Mouse (Mus musculus) G1E (cell line): Measurements from ENCODE around the gene Dnajc16. TPM values are rescaled to one million over a fixed set of nuclear protein-coding genes. Genes with fewer than 3 reads are reported as not detected.
A peak's percentile ranks its signal among the peaks of the same experiment; 100 is the strongest.

Source experiments
- ATAC-seq: 2 replicates; pipeline ENCODE4 v1.8.0; 2016; ENCODE audit warnings: mild to moderate bottlenecking; ENCODE audit not compliant: insufficient number of reproducible peaks, poor library complexity, low FRiP score, severe bottlenecking; ENCODE audit errors: extremely low read depth
- DNase-seq: peaks from one replicate; pipeline ENCODE4 v3.0.0; 2012; ENCODE audit warnings: low spot score
- H3K27me3 ChIP-seq: 2 replicates; pipeline ENCODE4 v1.6.1; 2012; ENCODE audit warnings: mild to moderate bottlenecking, low read length, inconsistent platforms; ENCODE audit not compliant: insufficient read depth
- H3K36me3 ChIP-seq: replicated peaks from 2 replicates; pipeline ENCODE3; 2012; ENCODE audit warnings: mild to moderate bottlenecking, inconsistent platforms
- H3K4me1 ChIP-seq: 2 replicates; pipeline ENCODE4 v1.6.1; 2012; ENCODE audit warnings: low read depth, low read length, inconsistent platforms, mixed read lengths; ENCODE audit not compliant: insufficient read depth
- H3K4me3 ChIP-seq: 2 replicates; pipeline ENCODE4 v1.5.1; 2012; ENCODE audit warnings: low read depth, mild to moderate bottlenecking, inconsistent platforms, low read length, moderate library complexity, mixed read lengths
- H3K9me3 ChIP-seq: replicated peaks from 2 replicates; pipeline ENCODE4 v1.6.1; 2012; ENCODE audit warnings: inconsistent platforms
- CTCF ChIP-seq: IDR thresholded peaks from 2 replicates; pipeline ENCODE4 v1.5.1; 2012; ENCODE audit warnings: low read depth, low read length, inconsistent platforms, mixed read lengths
- GATA1 ChIP-seq: IDR thresholded peaks from 2 replicates; pipeline ENCODE4 v1.6.1; 2012; ENCODE audit warnings: borderline replicate concordance, low read length, inconsistent platforms, mixed read lengths
- GATA2 ChIP-seq: IDR thresholded peaks from 2 replicates; pipeline ENCODE4 v1.6.1; 2012; ENCODE audit warnings: low read depth, low read length, inconsistent platforms, borderline replicate concordance
- POLR2AphosphoS5 ChIP-seq: IDR thresholded peaks from 2 replicates; pipeline ENCODE4 v1.6.1; 2012; ENCODE audit warnings: low read depth, low read length, inconsistent platforms; ENCODE audit not compliant: insufficient replicate concordance
- TAL1 ChIP-seq: conservative IDR thresholded peaks from 2 replicates; pipeline ENCODE4 v1.6.1; 2012; ENCODE audit warnings: low read depth, low read length, inconsistent platforms, mixed read lengths
- polyA plus RNA-seq: library from polyadenylated mRNA; stranded (reverse); fragments of >175 nt; gene quantifications from 2 replicates; pipeline ENCODE4 v1.2.3, GENCODE M21; 2012
- total RNA-seq, 2 experiments: library from RNA; stranded (forward) in 1 of 2; stranded (reverse) in 1 of 2; fragments of 200-1000 nt in 1 of 2; fragments of >200 nt in 1 of 2; fragmentation: Nextera tagmentation in 1 of 2; gene quantifications; 2 replicates each; pipeline ENCODE4 v1.2.3; 2014 to 2017

The Dnajc16 gene
- total and polyA plus RNA-seq, 3 experiments = 2.9 to 10.6 (median 9.9) TPM

DNA sequence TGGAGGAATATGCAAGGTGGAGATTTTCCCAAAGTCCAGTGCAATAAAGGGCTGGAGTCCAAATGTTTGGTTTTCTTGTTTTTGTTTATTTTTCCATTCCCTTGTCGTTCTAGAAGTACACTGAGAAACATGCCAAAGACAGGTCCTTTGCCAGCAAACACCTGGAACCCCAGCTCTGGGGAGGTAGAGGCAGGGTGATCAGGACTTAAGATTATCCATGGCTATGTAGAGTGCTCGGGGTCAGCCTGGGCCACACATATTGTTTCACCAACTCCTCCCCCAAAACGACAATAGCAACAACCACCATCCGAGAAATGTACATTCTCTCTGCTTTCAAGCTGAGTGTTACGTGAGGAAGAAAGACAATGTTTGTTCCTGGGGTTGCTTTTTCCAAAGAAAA, 35.3 kb upstream of the Dnajc16 start, which contains the start of gene Cela2a:
TSS of gene Cela2a (minus strand) at position 101 of the 400 bp plus-strand sequence.
- H3K4me3 ChIP-seq = no peak within 1 kb of the TSS
- ATAC-seq (no peak), DNase-seq (no peak)
- peaks cover 19% of the 10 kb centered on the region for H3K27me3 ChIP-seq
- TF ChIP-seq CTCF = no peak
- no peak for TF ChIP-seq GATA1
- TF ChIP-seq TAL1 = no peak
- no peak for TF ChIP-seq POLR2AphosphoS5
- TF ChIP-seq GATA2 = no peak
- H3K4me1 ChIP-seq = peaks cover 5% of the 10 kb centered on the region
- H3K36me3 ChIP-seq = no peaks in the 10 kb centered on the region
- H3K9me3 ChIP-seq = no peaks in the 10 kb centered on the region

DNA sequence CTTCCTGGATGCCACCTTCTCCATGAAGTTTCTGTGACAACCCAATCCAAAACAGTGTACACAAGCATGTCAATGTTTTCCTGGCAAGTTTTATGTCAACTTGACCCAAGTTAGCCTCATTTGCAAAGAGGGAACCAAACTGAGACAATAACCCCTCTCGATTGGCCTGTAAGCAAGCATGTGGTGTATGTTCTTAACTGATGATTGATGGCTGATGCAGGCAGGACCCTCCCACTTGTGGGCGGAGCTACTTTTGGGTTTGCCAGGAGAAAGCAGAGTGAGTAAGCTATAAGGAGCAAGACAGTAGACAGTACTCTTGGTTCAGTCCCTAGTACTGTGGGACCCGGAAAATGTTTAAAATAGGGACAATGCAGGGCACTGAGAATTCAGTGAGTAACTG, 32.2 kb upstream of the Dnajc16 start:
- H3K4me1 ChIP-seq = peaks cover 5% of the 10 kb centered on the region
- DNase-seq = no peak
- peak; percentile 52; the same call in 1 of the 2 replicates for ATAC-seq
- H3K9me3 ChIP-seq = no peaks in the 10 kb centered on the region
- no peaks in the 10 kb centered on the region for H3K36me3 ChIP-seq
- H3K27me3 ChIP-seq = peaks cover 18% of the 10 kb centered on the region
- no peak overlapping the region for H3K4me3 ChIP-seq
- TF ChIP-seq POLR2AphosphoS5 (no peak), GATA2 (no peak), GATA1 (no peak)

DNA sequence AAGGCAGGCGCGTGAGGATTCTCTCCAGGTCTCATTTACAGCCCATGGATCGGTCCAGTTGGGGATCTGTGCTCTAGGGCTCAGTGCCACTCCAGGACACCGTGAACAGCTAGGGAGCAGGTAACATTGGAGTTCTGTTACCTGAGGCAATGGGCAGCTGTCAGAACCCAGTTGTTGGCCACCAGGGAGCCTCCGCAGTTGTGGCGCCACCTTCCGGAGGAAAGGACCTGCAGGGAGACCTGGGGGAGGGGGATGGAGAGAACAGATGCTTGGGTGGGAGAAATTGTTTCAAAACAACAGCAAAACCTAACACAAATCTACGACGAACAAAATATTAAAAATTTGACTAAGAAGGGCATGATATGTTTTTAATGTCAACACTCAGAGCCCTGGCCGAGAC, 31.4 kb upstream of the Dnajc16 start:
- H3K36me3 ChIP-seq = no peaks in the 10 kb centered on the region
- no peak overlapping the region for H3K4me3 ChIP-seq
- DNase-seq (no peak), ATAC-seq (no peak)
- H3K4me1 ChIP-seq = peaks cover 5% of the 10 kb centered on the region
- H3K27me3 ChIP-seq = peaks cover 19% of the 10 kb centered on the region
- no peaks in the 10 kb centered on the region for H3K9me3 ChIP-seq
- TF ChIP-seq GATA1 = no peak
- TF ChIP-seq POLR2AphosphoS5 = no peak
- no peak for TF ChIP-seq CTCF
- no peak for TF ChIP-seq TAL1
- no peak for TF ChIP-seq GATA2

DNA sequence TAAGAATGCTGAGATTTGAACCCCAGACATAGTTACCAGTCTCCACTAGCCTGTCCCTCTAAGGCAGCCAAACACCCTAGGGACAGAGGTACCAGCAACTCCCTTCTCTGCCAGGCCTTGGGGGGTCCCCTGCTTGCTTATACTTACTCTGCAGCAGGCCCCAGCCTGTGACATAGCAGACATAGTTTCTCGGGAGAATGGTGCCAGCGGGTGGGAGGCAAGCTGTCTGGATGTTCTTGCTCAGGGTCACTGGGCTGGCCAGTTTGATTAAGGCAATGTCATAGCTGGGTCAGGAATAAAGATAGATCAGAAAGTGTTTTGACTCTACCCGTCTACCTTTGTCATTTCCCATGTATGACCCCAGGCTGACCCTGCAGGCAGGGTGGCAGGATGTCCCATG, 30.4 kb upstream of the Dnajc16 start:
- H3K9me3 ChIP-seq = no peaks in the 10 kb centered on the region
- ATAC-seq (no peak), DNase-seq (no peak)
- peaks cover 14% of the 10 kb centered on the region for H3K27me3 ChIP-seq
- peaks cover 5% of the 10 kb centered on the region for H3K4me1 ChIP-seq
- H3K4me3 ChIP-seq = no peak overlapping the region
- peaks cover 2% of the 10 kb centered on the region for H3K36me3 ChIP-seq
- TF ChIP-seq GATA2 (no peak), TAL1 (no peak), CTCF (no peak)

DNA sequence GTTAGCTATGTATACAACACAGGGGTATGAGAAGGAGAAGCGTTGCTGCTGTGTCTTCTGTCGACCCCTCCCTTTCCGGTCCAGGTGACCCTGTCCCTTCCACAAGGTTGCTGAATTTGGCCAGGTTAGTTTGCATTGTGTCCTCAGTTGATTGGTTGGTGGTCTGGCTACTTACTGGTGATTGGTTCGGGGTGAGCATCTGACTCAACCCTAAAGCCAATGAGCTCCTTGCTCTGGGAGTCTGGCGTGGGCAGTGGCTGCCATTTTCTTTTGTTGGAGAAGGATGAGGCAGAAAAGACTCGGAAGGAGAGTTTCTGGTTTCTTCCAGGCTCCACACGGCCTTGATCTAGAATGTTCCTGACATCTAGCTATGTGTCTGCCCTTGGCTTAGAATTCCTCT, 28.6 kb upstream of the Dnajc16 start:
- ATAC-seq (no peak), DNase-seq (no peak)
- Histone ChIP-seq H3K36me3 (peaks cover 21% of the 10 kb centered on the region), H3K27me3 (peaks cover 7% of the 10 kb centered on the region; the same call in 1 of the 2 replicates), H3K9me3 (no peaks in the 10 kb centered on the region), H3K4me1 (peaks cover 5% of the 10 kb centered on the region), H3K4me3 (no peak overlapping the region)
- TF ChIP-seq GATA2 (no peak), CTCF (no peak), TAL1 (no peak), GATA1 (no peak), POLR2AphosphoS5 (no peak)

DNA sequence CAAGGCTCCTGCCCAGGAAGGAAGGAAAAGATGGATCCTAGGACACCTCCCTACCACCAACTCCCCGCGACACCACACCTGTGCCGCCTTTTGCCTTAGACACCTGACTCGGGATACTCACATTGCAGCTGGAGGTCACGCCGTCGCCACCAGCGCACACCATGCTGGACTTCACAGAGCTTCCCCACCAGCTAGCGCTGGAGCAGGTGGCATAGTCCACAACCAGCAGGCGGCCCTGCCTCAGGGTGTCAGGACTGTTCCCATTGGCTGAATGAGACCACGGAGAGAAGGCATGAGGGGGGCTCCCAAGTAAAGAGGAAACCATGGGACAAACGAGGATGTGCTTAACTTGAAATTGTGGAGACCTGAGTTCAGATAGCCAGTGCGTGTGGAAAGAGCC, 28.1 kb upstream of the Dnajc16 start:
- TF ChIP-seq TAL1 (no peak), POLR2AphosphoS5 (no peak), GATA1 (no peak), CTCF (no peak), GATA2 (no peak)
- Histone ChIP-seq H3K4me1 (peaks cover 5% of the 10 kb centered on the region), H3K9me3 (no peaks in the 10 kb centered on the region), H3K36me3 (peaks cover 25% of the 10 kb centered on the region), H3K27me3 (peaks cover 7% of the 10 kb centered on the region; the same call in 1 of the 2 replicates), H3K4me3 (no peak overlapping the region)
- ATAC-seq (no peak), DNase-seq (no peak)
